Mouse (Mus musculus): ENCODE data around the gene Capza3. TPM values are rescaled to one million over a fixed set of nuclear protein-coding genes. Genes with fewer than 3 reads are reported as not detected.

Gene Capza3
- polyA plus RNA-seq (2015; fragmentation: Nextera tagmentation; extraction: Ambion mirVana) = not detected in 2 replicates

- Histone ChIP-seq H3K4me1 (no peaks in the 10 kb centered on the region), H3K9ac (no peak within 1 kb of the TSS), H3K9me3 (no peaks in the 10 kb centered on the region), H3K36me3 (replicated peaks) (no peaks in the 10 kb centered on the region), H3K4me3 (no peak within 1 kb of the TSS), H3K27me3 (replicated peaks) (no peaks in the 10 kb centered on the region), H3K4me2 (no peak within 1 kb of the TSS), H3K27ac (no peak within 1 kb of the TSS)
- ATAC-seq (replicated peaks) = no peak
- WGBS = 94% methylated on average over 7 of the region's 7 CpGs
These were observed at the start of gene Capza3 for GRCm38 (mm10) chr6:140040952-140041351. Gene Capza3 (plus strand): TSS chr6:140041252.

GRCm38 (mm10) chr6:140005181-140005580, 35.9 kb upstream of the Capza3 start:
- Histone ChIP-seq H3K27me3 (replicated peaks) (no peaks in the 10 kb centered on the region), H3K4me1 (no peaks in the 10 kb centered on the region), H3K4me3 (no peak overlapping the region), H3K36me3 (replicated peaks) (no peaks in the 10 kb centered on the region), H3K27ac (no peak overlapping the region), H3K9ac (no peak overlapping the region), H3K4me2 (no peak overlapping the region), H3K9me3 (no peaks in the 10 kb centered on the region)
- no peak for ATAC-seq (replicated peaks)
- 82% methylated on average over 3 of the region's 3 CpGs for WGBS

- no peak overlapping the region for H3K27ac ChIP-seq
- 88% methylated on average over 7 of the region's 7 CpGs for WGBS
- H3K27me3 ChIP-seq (replicated peaks) = no peaks in the 10 kb centered on the region
- no peaks in the 10 kb centered on the region for H3K9me3 ChIP-seq
- no peaks in the 10 kb centered on the region for H3K4me1 ChIP-seq
- H3K36me3 ChIP-seq (replicated peaks) = no peaks in the 10 kb centered on the region
- H3K4me2 ChIP-seq = no peak overlapping the region
- no peak for ATAC-seq (replicated peaks)
- H3K4me3 ChIP-seq = no peak overlapping the region
- H3K9ac ChIP-seq = no peak overlapping the region
These were observed 16.6 kb upstream of the Capza3 start for GRCm38 (mm10) chr6:140024404-140024803.

GRCm38 (mm10) chr6:140041357-140041756, 305 bp downstream of the Capza3 start, which contains the start of gene Plcz1:
Gene Plcz1 (minus strand): TSS chr6:140041457.
- 94% methylated on average over 5 of the region's 5 CpGs for WGBS
- H3K4me3 ChIP-seq = no peak within 1 kb of the TSS
- no peak within 1 kb of the TSS for H3K9ac ChIP-seq
- no peak within 1 kb of the TSS for H3K4me2 ChIP-seq
- H3K4me1 ChIP-seq = no peaks in the 10 kb centered on the region
- H3K27me3 ChIP-seq (replicated peaks) = no peaks in the 10 kb centered on the region
- H3K27ac ChIP-seq = no peak within 1 kb of the TSS
- ATAC-seq (replicated peaks) = no peak
- no peaks in the 10 kb centered on the region for H3K9me3 ChIP-seq
- no peaks in the 10 kb centered on the region for H3K36me3 ChIP-seq (replicated peaks)

GRCm38 (mm10) chr6:140051476-140051875, 10.4 kb downstream of the Capza3 start:
- no peaks in the 10 kb centered on the region for H3K36me3 ChIP-seq (replicated peaks)
- no peaks in the 10 kb centered on the region for H3K9me3 ChIP-seq
- H3K27ac ChIP-seq = no peak overlapping the region
- no peak overlapping the region for H3K4me3 ChIP-seq
- ATAC-seq (replicated peaks) = no peak
- H3K4me1 ChIP-seq = no peaks in the 10 kb centered on the region
- no peaks in the 10 kb centered on the region for H3K27me3 ChIP-seq (replicated peaks)
- no peak overlapping the region for H3K4me2 ChIP-seq
- H3K9ac ChIP-seq = no peak overlapping the region
- WGBS = 84% methylated on average over 5 of the region's 5 CpGs

GRCm38 (mm10) chr6:140054271-140054928, 13.3 kb downstream of the Capza3 start:
- 70% methylated on average over 5 of the region's 5 CpGs for WGBS
- Histone ChIP-seq H3K27ac (no peak overlapping the region), H3K4me3 (no peak overlapping the region), H3K27me3 (replicated peaks) (no peaks in the 10 kb centered on the region), H3K4me1 (no peaks in the 10 kb centered on the region), H3K36me3 (replicated peaks) (no peaks in the 10 kb centered on the region), H3K4me2 (no peak overlapping the region), H3K9me3 (no peaks in the 10 kb centered on the region), H3K9ac (no peak overlapping the region)
- no peak for ATAC-seq (replicated peaks)

GRCm38 (mm10) chr6:140069177-140069576, 28.1 kb downstream of the Capza3 start:
- 89% methylated on average over 8 of the region's 8 CpGs for WGBS
- ATAC-seq (replicated peaks) = no peak

GRCm38 (mm10) chr6:140080933-140081332, 39.9 kb downstream of the Capza3 start:
- no peak for ATAC-seq (replicated peaks)
- no peak overlapping the region for H3K9ac ChIP-seq
- no peaks in the 10 kb centered on the region for H3K9me3 ChIP-seq
- no peak overlapping the region for H3K27ac ChIP-seq
- H3K4me3 ChIP-seq = no peak overlapping the region
- 90% methylated on average over 7 of the region's 7 CpGs for WGBS
- no peak overlapping the region for H3K4me2 ChIP-seq
- no peaks in the 10 kb centered on the region for H3K36me3 ChIP-seq (replicated peaks)
- H3K27me3 ChIP-seq (replicated peaks) = no peaks in the 10 kb centered on the region
- H3K4me1 ChIP-seq = no peaks in the 10 kb centered on the region

More at GRCm38 (mm10) chr6:140069177-140069576, 28.1 kb downstream of the Capza3 start:
- Histone ChIP-seq H3K4me1 (no peaks in the 10 kb centered on the region), H3K27me3 (replicated peaks) (no peaks in the 10 kb centered on the region), H3K27ac (no peak overlapping the region), H3K36me3 (replicated peaks) (no peaks in the 10 kb centered on the region), H3K4me2 (no peak overlapping the region), H3K9ac (no peak overlapping the region), H3K9me3 (0 out of 2 replicates have a peak, but pooled peaks cover 4% of the 10 kb centered on the region), H3K4me3 (no peak overlapping the region)

GRCm38 (mm10) chr6:140081739-140082138, 40.7 kb downstream of the Capza3 start:
- no peaks in the 10 kb centered on the region for H3K4me1 ChIP-seq
- H3K4me3 ChIP-seq = no peak overlapping the region
- no peaks in the 10 kb centered on the region for H3K9me3 ChIP-seq
- no peak overlapping the region for H3K27ac ChIP-seq
- no peaks in the 10 kb centered on the region for H3K36me3 ChIP-seq (replicated peaks)
- 83% methylated on average over 3 of the region's 3 CpGs for WGBS
- no peaks in the 10 kb centered on the region for H3K27me3 ChIP-seq (replicated peaks)
- H3K4me2 ChIP-seq = no peak overlapping the region
- H3K9ac ChIP-seq = no peak overlapping the region
- ATAC-seq (replicated peaks) = no peak

GRCm38 (mm10) chr6:140089855-140090254, 48.8 kb downstream of the Capza3 start:
- WGBS = 91% methylated on average over 5 of the region's 5 CpGs
- Histone ChIP-seq H3K27ac (no peak overlapping the region), H3K36me3 (replicated peaks) (no peaks in the 10 kb centered on the region), H3K4me1 (no peaks in the 10 kb centered on the region), H3K4me3 (no peak overlapping the region), H3K9me3 (no peaks in the 10 kb centered on the region), H3K9ac (no peak overlapping the region), H3K27me3 (replicated peaks) (no peaks in the 10 kb centered on the region), H3K4me2 (no peak overlapping the region)
- no peak for ATAC-seq (replicated peaks)

Other genes starting within 250 kb of the Capza3 start
- 0.33 and 0.44 TPM in 2 replicates for gene Plcz1, start 205 bp downstream of the Capza3 start, polyA plus RNA-seq (2015; fragmentation: Nextera tagmentation; extraction: Ambion mirVana)